Mouse (Mus musculus): ENCODE results near the gene Elp5.

- TF ChIP-seq CTCF (conservative IDR thresholded peaks at IDR 0.05 in 1 of 2, IDR thresholded peaks at IDR 0.05 in 1 of 2; ENCODE audit: low read depth in 2 of 2, low read length in 2 of 2) (no peak), MXI1 (IDR thresholded peaks at IDR 0.05; ENCODE audit: low read depth, low read length) (peak; percentile 81)
Measured at GRCm38 (mm10) chr11:69997070-69997509, 14.8 kb upstream of the Elp5 start.
